Mouse (Mus musculus) adipocyte (in vitro differentiated cells): ENCODE data around the gene Vegfd.

Experiments
- DNase-seq: peaks from one replicate; pipeline ENCODE4 v3.0.0-alpha.2; 2016; ENCODE audit warnings: low spot score

The Vegfd gene

DNA sequence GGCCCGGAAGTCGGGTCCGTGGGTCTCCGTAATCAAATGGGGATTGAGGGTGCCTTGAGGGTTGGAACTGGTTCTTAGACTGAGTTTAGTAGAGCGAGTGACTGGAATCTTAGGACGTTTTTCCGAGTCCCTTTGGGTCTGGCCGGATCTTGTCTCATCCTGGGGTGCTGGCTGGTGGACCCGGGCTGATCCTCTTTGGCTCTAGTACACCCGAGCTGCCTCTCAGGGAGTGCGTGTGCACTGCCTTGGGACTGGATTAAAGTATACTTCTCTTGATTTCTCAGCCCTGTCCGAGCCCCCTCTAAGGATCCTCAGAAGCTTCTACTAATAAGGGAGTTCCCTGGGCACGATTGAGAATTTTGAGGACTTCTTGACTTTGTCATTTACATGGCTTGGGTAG is 46.8 kb downstream of the Vegfd start:
- no peak for DNase-seq

- DNase-seq = no peak
These were observed 47.3 kb downstream of the Vegfd start for GRCm38 (mm10) chrX:164420518-164420917.

DNA sequence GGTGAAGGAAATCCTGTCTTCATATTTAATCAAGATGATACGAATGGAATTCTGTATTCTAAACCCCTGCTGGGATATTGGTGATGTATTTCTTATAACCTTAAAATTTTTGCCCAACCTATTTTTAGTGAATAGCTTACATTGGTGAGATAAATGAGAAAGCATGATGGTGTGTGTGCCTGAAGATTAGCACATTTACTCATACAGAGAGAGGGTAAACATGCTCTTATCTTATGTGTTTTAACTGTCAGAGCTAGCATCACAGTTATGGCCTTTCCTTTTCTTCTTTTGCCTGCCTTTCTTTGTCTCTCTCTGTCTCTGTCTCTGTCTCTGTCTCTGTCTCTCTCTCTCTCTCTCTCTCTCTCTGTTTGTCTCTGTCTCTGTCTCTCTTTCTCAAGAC is 51.6 kb downstream of the Vegfd start:
- no peak for DNase-seq

DNA sequence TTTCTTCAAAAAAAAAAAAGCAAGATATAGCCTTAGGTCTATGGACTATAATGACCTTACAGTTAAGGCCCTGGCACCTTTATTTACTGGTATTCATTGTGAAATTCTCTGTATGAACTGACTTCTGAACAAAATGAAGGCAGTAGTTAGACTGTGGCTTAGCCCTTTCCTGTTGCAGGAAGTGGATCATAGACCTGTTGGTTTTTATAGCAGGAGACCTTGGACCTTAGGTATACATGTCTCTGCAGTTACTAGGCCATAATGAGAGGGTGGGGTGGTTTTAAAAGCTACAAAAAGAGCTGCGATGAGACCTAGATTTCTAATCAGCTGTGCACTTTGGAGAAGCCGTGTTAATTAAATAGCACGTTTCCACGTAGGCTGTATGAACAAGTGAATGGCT is 54.1 kb downstream of the Vegfd start:
- DNase-seq = no peak

GRCm38 (mm10) chrX:164428224-164428623 is 55.0 kb downstream of the Vegfd start:
- DNase-seq = peak; percentile 7

DNA sequence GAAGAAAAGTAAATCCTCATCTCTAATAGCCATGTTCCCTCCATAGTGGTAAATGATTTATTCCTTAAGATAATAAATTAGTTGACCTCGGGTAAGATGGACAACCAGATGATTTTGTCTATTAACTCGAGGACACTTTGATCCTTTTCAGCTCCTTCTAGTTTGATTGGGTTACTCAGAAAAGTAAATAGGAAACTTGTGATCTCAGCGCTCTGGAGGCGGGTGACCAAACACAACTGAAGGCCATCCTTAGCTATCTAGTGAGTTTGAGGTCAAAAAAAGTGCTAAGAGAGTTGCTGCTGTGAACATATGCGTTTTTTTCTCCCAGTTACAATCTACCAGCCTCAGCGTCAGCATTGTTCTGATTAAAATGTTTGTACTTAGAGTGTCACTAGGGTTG is 57.4 kb downstream of the Vegfd start:
- DNase-seq = no peak

DNA sequence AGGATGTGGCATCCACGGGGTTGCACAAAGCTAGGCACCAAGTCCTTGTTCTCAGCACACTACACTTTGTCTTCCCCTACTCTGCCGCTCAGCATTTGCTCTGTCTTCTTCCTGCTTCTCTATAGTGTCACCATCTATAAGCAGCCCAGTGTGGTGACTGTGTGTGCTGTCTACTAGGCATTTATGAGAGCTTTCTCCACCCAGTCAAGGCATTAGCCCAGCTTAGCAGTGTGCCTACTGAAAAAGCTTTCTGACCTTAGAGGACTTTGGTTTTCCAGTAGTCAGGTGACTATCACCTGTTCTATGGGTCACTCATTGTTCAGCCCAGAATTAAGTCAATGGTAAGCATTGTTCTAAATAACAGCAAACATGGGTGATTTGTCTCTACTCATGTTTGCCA is 58.0 kb downstream of the Vegfd start:
- no peak for DNase-seq

DNA sequence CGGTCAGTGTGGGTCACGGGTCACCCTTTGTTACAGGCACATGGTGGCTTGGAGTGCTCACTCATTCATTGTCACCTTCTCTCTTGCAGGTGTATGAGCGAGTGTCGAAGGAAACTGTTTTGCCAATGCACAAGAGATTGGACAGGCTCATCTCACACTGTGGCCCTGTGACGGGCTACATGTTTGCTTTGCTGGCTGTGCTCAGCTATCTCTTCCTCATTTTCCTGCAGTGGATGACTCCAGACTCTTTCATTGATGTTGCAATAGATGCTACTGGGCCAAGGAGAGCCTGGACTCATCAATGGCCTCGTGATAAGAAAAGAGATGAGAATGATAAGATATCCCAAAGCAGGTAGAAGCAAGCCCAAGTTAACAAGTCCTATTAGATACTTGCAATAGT is 58.4 kb downstream of the Vegfd start:
- no peak for DNase-seq

DNA sequence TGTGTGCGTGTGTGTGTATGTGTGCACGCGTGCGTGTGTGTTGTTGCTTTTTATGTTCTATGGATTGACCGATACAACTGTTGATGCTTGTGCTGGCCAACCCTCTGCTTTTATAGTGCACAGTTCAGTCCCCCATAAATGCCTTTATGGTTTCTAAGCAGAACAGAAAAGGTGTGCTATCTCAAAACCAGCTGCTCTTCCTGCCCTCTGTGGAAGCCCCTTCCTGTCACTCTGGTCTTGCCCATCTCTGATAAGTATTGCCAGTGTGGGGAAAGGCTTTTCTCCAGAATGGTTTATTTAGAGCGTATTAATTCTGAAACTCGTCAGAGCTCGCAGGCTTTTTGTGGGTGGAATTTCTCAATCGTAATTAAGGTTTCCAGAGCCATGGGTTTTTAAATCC is 59.5 kb downstream of the Vegfd start:
- no peak for DNase-seq

GRCm38 (mm10) chrX:164436709-164437108 is 63.5 kb downstream of the Vegfd start, which contains the start of gene Asb11:
TSS of gene Asb11 (plus strand) at chrX:164436994.
- DNase-seq = no peak

GRCm38 (mm10) chrX:164439462-164439861 is 66.3 kb downstream of the Vegfd start:
- no peak for DNase-seq

DNA sequence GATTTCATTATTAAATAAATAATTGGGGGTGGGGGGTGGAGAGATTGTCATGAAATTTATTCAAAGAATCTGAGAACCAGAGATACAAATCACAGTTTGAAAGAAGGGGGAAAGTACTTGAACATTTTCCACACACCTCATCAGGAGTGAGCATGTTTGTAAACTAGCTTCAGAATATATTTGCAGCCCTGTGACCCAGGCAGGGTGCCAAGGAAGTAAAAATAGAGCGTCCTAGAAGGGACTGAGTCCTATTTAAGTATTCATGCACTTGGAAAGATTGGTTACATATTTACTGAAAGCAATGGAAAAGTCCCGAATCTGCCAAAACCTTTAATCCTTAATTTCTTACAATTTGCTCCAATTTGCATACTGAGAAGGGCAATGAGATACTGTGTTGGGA is 67.0 kb downstream of the Vegfd start:
- DNase-seq = peak; percentile 45

DNA sequence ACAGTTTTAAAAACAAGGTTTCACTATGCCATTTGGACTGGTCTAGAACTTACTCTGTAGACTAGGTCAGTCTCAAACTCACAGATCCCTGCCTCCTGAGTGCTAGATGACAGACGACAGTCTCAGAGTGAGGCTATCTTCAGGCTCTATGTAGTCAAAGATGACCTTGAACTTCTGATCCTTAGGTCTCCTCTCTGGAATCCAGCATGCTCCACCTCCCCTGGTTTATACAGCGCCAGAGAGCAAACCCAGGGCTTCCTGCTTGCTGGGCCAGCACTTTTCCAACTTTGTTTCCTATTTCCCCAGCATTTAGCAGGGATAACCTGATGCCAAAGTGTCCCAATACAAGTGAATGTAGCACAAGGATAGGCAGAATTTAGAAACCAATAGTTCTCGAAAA is 67.5 kb downstream of the Vegfd start:
- no peak for DNase-seq

DNA sequence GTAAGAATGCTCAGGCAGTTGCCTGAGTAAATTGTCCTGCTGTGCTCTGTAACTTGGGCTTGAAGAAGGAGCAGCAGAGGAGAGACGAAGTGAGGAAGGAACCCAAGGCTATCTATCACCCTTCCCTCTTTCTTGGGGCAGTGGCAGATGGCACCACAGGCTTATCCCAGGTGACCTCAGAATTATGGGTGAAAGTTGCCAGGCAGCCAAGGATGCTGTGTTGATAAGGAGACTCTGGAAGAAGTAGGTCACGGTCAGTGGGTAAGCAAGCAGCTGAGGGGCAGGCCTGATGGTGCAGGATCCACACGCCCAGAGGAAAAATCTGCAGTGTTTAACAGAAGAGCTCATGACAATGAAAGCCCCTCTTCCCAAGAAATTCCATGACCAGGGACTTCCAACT is 68.1 kb downstream of the Vegfd start:
- DNase-seq = no peak

DNA sequence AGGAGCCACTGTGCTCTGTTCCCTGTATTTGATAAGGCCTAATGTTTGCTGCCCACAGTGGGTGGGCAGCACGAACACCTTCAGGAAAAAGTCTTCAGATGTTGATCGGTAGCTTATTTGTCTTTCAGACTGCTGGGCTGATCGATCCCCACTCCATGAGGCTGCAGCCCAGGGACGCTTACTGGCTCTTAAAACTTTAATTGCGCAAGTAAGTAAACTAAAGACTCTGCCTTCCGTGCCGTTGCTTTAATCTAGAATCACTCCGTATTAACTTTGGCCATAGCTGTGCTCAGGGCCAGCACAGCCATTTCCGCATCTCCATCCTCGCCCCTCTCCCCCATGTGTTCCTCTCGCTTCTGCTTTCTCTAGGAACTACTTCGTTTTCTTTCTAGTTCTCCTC is 72.4 kb downstream of the Vegfd start:
- DNase-seq = no peak

GRCm38 (mm10) chrX:164446106-164446551 is 73.0 kb downstream of the Vegfd start:
- no peak for DNase-seq

GRCm38 (mm10) chrX:164446835-164447681 is 73.9 kb downstream of the Vegfd start:
- DNase-seq = no peak

DNA sequence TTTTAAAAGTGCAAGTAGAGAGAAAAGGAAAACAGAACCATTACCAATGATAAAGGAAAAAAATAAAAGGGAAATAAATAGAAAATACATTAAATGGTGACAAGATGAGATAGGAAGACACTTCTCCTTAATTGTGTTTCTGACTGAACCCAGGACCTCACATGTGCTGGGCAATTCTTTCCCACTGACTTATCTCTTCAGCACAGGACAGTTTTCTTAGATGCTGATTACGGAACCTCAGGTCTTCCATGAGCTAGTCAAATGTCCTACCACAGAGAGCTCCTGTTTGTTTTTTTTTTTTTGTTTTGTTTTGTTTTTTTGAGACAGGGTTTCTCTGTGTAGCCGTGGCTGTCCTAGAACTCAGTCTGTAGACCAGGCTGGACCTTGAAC is 74.5 kb downstream of the Vegfd start:
- DNase-seq = no peak

- peak; percentile 75 for DNase-seq
These were observed 76.0 kb downstream of the Vegfd start for GRCm38 (mm10) chrX:164449201-164449600.
